Mouse (Mus musculus) megakaryocyte-erythroid progenitor cell, adult 5-6 weeks (primary cell): ENCODE results near the gene Smim20. TPM values are rescaled to one million over a fixed set of nuclear protein-coding genes. Genes with fewer than 3 reads are reported as not detected.

Source experiments
- ATAC-seq: replicated peaks from 2 replicates; pipeline ENCODE4 v1.8.0; 2016; ENCODE audit warnings: mild to moderate bottlenecking, inconsistent platforms; ENCODE audit not compliant: severe bottlenecking, poor library complexity, low FRiP score, low TSS enrichment
- total RNA-seq, 2 experiments: library from RNA; stranded (forward) in 1 of 2; stranded (reverse) in 1 of 2; fragments of 200-1000, 215-1000 nt in 1 of 2; fragments of >200 nt in 1 of 2; fragmentation: Nextera tagmentation in 1 of 2; gene quantifications; 2 replicates each; pipeline ENCODE4 v1.2.3; 2014 to 2017

Smim20 gene
- total RNA-seq (2014; fragmentation: Nextera tagmentation), result 56.5 and 92.9 TPM in 2 replicates
- 30.0 and 44.5 TPM in 2 replicates for total RNA-seq (2017)

GRCm38 (mm10) chr5:53266931-53267853 lies at the start of gene Smim20:
Gene Smim20, plus strand, starts transcription at chr5:53267083.
- ATAC-seq, result peak; percentile 94

- no peak for ATAC-seq
Observed at GRCm38 (mm10) chr5:53225434-53225833, 41.4 kb upstream of the Smim20 start.

DNA sequence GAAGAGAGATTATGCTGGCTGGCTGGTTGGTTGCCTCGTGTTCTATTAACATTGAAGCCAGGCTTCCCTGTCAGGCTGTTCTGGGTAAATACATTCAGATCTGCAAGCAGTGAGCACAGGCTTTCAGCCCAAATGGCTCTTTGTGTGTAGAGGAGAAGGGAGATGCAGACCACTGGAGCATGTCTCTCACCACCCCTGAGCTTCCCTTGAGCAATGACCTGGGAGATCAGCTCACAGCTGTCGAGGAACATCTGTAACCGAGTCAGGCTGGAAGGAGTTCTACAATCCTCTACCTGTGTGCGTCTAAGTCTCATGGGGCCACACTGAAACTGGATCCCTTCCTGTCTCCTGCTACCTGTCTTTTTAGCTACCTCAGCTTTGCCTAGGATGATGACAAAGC lies 36.3 kb upstream of the Smim20 start:
- ATAC-seq, result no peak

DNA sequence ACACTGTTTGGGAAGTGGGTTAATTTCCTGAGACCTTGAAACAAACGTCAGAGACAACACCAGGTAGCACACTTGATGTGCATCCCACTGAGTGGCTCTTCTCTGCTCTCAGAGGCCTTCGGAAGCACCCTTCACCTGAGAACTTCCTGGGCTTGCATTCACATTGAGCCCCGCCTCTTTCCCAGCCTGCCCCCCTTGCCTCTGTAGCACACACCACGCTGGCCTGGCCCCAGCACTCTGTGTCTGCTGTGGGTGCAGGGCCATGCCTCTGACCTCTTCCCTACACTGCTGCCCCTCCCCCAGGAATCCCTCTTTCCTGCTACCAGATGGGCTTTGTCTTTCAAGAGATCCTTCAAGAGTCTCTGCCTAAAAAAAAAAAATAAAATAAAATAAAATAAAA lies 31.3 kb upstream of the Smim20 start:
- no peak for ATAC-seq

DNA sequence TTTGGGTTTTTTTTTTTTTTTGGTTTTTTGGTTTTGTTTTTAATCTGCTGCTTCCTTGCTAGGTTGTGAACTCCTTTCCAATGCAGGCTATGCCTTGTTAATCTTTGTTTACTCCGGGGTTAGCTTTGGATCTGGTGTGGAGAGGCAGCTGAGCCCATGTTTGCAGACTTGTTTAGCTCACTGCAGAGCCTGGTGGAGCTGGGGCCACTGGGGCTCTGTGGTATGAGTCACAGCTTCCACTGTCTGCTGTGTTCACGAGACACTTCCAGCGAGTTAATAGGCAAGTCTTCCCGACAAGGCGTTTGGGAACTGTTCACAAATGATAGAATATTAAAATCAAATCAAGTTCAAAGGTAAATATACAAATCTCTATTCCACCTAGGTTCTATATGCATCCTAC lies 30.7 kb upstream of the Smim20 start:
- no peak for ATAC-seq

DNA sequence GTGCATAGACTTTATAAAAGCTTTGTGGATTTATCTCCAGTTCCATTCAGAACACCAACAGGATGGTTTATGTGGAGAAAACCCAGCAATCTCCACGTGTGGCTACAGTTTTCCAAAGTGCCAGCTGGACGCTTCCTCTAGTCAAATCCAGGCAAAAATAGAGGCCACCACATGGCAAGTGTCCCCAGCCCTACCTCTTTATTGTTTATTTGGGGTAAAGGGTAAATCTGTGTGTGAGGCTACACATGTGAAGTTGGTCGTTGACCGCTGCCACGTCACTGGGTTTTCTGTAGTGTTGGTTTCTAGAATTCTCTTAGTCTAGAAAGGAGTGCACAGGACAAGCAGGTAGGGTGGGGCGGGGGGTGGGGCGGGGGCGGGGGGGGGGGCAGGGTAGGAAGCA lies 30.1 kb upstream of the Smim20 start:
- no peak for ATAC-seq

- ATAC-seq, result no peak
Observed at GRCm38 (mm10) chr5:53238761-53239160, 28.1 kb upstream of the Smim20 start.

GRCm38 (mm10) chr5:53239189-53239588 lies 27.7 kb upstream of the Smim20 start:
- no peak for ATAC-seq

GRCm38 (mm10) chr5:53239831-53240440 lies 26.9 kb upstream of the Smim20 start:
- ATAC-seq, result no peak

DNA sequence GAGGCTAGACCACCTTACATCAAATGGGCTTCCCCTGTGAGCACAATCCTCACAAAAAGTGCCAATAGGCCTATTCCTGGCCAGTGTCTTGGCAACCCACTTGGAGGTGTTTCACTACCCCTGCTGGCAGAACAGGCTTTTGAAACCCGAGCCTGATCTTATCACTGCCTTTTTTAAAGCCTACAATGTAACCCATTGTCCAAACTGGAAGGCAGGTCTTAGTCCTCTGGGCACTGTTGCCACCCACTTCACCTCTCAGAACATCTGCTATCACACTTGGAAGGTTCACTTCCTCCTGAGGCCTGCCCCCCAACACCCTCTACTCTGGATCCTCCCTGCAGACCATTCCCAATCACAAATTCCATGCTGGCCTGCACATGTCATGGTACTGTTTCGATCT lies 25.8 kb upstream of the Smim20 start:
- no peak for ATAC-seq

- ATAC-seq, result no peak
Observed at GRCm38 (mm10) chr5:53241963-53242362, 24.9 kb upstream of the Smim20 start.

- ATAC-seq, result no peak
Observed at GRCm38 (mm10) chr5:53242865-53243499, 23.9 kb upstream of the Smim20 start.

DNA sequence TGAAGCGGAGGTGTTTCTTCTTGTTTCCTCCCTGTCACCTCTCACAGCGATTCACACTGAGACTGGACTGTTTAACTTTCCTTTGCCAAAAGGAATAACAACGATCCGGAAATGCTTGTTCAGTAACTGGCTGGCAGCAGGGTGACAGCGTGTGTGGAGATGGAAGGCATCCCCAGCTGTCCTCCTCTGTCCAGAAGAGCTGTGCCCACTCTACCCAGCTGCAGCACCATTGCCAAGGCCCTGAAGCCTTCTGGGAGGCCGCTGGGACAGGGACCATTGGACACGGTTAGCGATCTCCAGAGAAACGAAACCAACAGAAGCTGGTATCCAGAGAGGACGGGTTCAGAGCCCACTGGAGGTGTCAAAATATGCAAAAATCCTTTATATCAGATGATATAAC lies 22.9 kb upstream of the Smim20 start:
- ATAC-seq, result no peak

DNA sequence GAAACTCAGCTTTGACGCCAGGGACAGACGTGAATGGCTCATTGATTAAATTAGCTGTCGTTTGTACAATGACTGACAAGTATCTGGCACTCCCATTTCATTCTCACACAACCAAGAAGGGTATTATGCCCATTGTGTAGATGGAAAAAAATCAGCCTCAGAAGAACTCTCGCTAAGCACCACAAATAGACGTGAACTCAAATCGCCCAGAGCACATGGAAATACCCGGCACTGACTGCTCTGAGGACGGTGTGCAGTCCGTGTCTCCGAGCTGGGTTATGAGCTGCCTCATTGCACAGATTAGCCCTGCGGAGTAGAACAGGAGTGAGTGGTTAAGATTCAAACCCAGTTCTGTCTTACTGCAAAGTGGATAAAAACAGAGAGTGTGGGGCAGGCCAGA lies 18.4 kb upstream of the Smim20 start:
- ATAC-seq, result no peak

DNA sequence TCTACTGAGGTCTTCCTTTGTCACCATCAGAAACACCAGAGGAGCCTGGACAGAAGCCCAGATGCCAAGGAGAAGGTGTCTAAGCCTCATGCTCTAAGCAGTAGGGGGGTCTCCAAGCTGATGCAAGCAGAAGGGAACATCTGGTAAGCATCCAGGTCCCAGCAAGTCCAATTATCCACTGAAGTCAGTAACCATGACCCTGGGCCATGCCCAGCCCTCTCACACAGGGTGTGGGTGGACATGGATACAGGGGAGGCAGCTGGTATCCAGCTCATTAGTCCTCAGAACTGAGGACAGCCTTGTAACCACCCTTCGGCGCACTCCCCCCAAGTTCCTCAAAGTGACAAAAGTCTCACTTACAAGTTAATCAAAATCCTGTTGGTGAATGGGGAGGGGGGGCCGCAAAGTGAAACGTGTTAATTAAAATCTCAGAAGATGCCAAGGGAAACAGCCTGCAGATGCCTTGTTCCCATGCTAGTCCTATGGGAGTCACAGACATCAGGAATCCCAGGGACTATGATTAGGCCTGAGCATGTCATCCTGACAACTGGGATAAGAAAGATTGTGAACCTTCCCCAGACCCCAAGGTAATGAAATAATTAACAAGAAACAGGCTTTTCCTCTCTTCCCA lies 17.3 kb upstream of the Smim20 start:
- ATAC-seq, result no peak

GRCm38 (mm10) chr5:53254154-53254553 lies 12.7 kb upstream of the Smim20 start:
- no peak for ATAC-seq

DNA sequence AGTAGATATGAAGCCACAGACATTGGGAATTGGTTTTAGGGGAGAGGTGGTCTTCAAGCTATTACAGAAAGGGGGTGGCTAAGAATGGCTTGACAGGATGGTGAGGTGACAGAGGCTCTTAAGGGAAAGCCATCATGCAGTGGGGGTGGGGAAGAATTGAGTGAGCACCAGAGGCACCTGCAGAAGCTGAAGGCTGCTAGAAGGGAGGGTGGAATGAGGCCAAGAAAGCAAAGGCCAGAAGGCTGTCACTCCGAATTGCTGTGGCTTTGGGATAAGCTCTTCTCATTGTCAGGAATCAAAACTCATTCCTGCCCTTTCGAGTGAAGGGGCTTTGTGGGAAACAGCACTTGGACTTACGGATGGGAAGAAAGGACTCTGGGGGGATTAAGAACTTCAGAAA lies 12.1 kb upstream of the Smim20 start:
- no peak for ATAC-seq

DNA sequence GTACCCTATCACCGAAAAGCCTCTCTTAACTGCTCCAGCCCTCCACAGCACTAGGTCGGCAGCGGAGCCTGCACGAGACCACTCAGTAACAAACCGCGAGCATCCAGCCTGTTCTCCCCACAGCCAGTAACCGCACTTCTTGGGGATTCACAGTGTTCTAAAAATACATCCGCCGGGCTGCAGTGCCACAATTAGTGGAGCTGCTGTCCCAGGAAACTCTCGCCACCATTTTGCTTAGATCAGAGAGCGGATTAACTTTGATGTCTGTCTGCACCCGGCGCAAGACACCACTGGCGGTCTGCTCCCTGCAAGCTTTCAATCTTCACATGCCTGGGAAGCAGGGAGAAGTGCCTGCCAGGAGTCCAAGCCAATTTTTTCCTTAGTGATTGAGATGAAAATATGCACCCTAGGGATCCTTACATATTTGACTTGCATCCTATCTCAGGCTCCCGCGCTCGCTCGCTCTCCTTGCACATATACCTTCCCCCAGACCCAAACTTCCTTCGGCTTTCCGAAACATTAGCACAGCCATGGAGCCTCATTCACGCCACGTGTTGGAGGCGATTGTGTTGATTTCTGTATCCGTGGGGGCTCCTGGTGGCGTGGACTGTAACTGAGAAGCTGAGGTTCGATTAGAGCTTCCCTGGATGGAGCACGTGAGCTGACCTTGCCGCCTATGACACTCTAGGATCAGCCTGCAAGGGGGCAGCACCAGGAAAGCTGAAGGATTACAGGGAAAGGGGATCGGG lies 8.7 kb upstream of the Smim20 start:
- ATAC-seq, result peak; percentile 51

- no peak for ATAC-seq
Observed at GRCm38 (mm10) chr5:53259894-53260293, 7.0 kb upstream of the Smim20 start.
